Mouse (Mus musculus): Measurements from ENCODE around the gene Slc37a4. TPM values are rescaled to one million over a fixed set of nuclear protein-coding genes. Genes with fewer than 3 reads are reported as not detected.

Gene Slc37a4
- 14.7 and 17.7 TPM in 2 replicates for polyA plus RNA-seq (2015; fragmentation: Nextera tagmentation; extraction: Ambion mirVana)

DNA sequence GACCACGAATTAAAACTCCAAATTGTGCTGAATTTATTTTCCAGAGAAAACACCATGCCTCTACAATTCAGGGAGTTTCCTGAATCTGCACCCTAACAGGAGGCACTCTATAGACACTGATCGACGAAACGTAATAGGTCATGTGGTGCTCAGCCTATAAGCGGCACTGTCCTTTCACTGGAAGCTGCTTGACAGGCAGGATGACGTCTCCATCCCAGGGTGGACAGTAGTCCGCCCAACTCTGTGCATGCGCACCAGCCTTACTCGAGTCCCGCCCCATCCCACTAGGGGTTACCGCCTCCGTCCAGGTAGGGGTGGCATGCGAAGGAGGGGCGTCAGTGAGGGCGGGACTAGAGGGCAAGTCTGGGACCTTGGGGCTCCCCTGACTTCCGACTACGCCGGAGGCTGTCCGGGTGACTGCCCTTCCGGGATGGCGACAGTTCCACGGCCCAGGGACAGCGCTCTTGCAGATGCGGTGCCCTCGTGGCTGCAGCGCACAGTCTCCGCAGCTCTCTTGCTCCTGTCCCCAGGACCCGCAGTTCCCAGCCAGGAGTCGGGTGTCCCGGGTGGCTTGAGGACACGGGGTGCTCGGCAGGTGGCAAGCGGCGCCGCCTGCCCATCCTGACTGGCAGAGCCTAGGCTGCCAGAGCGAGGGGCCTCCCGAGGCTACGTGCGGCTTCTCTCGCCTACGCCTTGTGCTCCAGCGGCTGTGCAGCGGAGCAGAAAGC, at the start of gene Slc37a4:
Gene Slc37a4 (plus strand): TSS at position 169 of the 728 bp plus-strand sequence.
- Histone ChIP-seq H3K4me2 (replicated peaks; ENCODE audit: low read depth, low read length) (peak within 1 kb of the TSS; percentile 85), H3K9me3 (ENCODE audit: low read length) (no peaks in the 10 kb centered on the region), H3K27ac (ENCODE audit: low read length) (peak within 1 kb of the TSS; percentile 80), H3K27me3 (replicated peaks; ENCODE audit: insufficient read depth, low read length) (no peaks in the 10 kb centered on the region), H3K4me1 (ENCODE audit: insufficient read depth, low read depth, low read length) (0 out of 2 replicates have a peak, but pooled peaks cover 6% of the 10 kb centered on the region), H3K36me3 (ENCODE audit: insufficient read depth, low read length) (0 out of 2 replicates have a peak, but pooled peaks cover 5% of the 10 kb centered on the region), H3K4me3 (ENCODE audit: low read depth, low read length) (peak within 1 kb of the TSS; percentile 67), H3K9ac (replicated peaks; ENCODE audit: low read depth) (peak within 1 kb of the TSS; percentile 46)
- DNase-seq (ENCODE audit: low spot score) (peak; percentile 98), ATAC-seq (peak; percentile 99)
- WGBS: under 1% methylated on average over 43 of the region's 43 CpGs
- TF ChIP-seq CTCF (IDR thresholded peaks at IDR 0.05) (peak; percentile 39; the same call in 1 of the 2 replicates), EP300 (IDR thresholded peaks at IDR 0.05) (0 out of 2 replicates have a peak, but pooled peaks have one; percentile 26)

DNA sequence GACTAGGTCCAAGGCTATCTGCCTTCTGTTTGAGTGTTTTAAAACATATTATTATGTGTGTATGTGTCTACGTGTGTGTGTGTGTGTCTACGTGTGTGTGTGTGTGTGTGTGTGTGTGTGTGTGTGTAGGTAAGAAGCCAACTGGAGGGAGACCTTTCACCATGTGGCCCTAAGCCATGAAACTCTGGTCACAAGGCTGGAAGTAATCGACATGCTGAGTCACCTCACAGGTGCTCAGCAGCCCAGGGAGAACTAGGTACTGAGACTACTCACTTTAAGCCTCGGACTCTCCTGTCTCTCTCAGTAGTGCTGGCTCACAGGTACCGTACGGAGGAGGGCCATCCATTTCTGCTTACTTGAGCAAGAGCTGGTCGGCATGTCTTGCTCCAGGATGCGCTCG, 49.5 kb upstream of the Slc37a4 start:
- ATAC-seq (no peak), DNase-seq (ENCODE audit: low spot score) (no peak)
- H3K27me3 ChIP-seq (replicated peaks; ENCODE audit: insufficient read depth, low read length): no peaks in the 10 kb centered on the region
- no peak for TF ChIP-seq CTCF (IDR thresholded peaks at IDR 0.05)
- no peak for TF ChIP-seq EP300 (IDR thresholded peaks at IDR 0.05)
- WGBS: 86% methylated on average over 9 of the region's 9 CpGs
- H3K27ac ChIP-seq (ENCODE audit: low read length): no peak overlapping the region
- H3K4me2 ChIP-seq (replicated peaks; ENCODE audit: low read depth, low read length): no peak overlapping the region
- peaks cover 19% of the 10 kb centered on the region; the same call in 1 of the 2 replicates for H3K36me3 ChIP-seq (ENCODE audit: insufficient read depth, low read length)
- H3K9me3 ChIP-seq (ENCODE audit: low read length): no peaks in the 10 kb centered on the region
- H3K4me1 ChIP-seq (ENCODE audit: insufficient read depth, low read depth, low read length): peaks cover 8% of the 10 kb centered on the region; the same call in 1 of the 2 replicates
- H3K9ac ChIP-seq (replicated peaks; ENCODE audit: low read depth): no peak overlapping the region
- H3K4me3 ChIP-seq (ENCODE audit: low read depth, low read length): no peak overlapping the region

DNA sequence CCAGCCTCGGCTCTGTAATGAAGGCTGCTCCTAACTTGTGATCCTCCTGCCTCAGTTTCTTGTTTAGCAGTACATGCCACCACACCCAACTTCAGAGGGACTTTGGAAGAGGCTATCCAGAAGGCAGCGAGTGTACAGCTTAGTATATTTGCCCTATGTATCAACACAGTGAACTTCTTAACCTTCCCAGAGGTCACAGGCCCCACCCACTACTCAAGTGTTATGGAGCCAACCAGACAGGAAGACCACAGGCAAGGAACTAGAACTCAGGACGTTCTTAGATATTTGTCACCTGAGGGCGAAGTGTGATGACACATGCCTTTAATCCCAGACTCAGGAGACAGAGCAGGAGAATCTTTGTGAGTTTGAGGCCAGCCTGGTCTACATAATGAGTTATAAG, 49.0 kb upstream of the Slc37a4 start:
- Histone ChIP-seq H3K4me3 (ENCODE audit: low read depth, low read length) (no peak overlapping the region), H3K36me3 (ENCODE audit: insufficient read depth, low read length) (peaks cover 24% of the 10 kb centered on the region; the same call in 1 of the 2 replicates), H3K27ac (ENCODE audit: low read length) (no peak overlapping the region), H3K27me3 (replicated peaks; ENCODE audit: insufficient read depth, low read length) (no peaks in the 10 kb centered on the region), H3K4me2 (replicated peaks; ENCODE audit: low read depth, low read length) (no peak overlapping the region), H3K9me3 (ENCODE audit: low read length) (no peaks in the 10 kb centered on the region), H3K9ac (replicated peaks; ENCODE audit: low read depth) (no peak overlapping the region), H3K4me1 (ENCODE audit: insufficient read depth, low read depth, low read length) (peaks cover 8% of the 10 kb centered on the region; the same call in 1 of the 2 replicates)
- no peak for TF ChIP-seq CTCF (IDR thresholded peaks at IDR 0.05)
- TF ChIP-seq EP300 (IDR thresholded peaks at IDR 0.05): no peak
- 74% methylated on average over 4 of the region's 4 CpGs for WGBS
- DNase-seq (ENCODE audit: low spot score) (no peak), ATAC-seq (no peak)

DNA sequence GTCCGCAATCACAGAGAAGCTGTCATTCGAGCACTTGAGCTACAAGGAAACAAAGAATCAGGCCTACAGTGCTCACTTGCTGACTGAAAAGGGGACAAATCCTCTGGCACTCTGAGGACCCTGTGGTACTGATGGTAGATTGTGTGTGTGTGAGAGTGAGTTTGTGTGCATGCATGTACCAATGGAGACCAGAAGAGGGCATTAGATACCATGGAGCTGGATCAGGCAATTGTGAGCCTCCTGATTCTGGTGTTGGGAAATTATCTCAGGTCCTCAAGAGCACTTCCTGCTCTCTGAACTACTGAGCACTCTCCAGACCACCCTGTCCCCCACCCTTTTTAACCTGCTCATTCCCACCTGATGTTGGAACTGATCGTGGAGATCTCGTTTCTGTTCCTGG, 48.1 kb upstream of the Slc37a4 start:
- Histone ChIP-seq H3K9ac (replicated peaks; ENCODE audit: low read depth) (no peak overlapping the region), H3K27ac (ENCODE audit: low read length) (no peak overlapping the region), H3K4me1 (ENCODE audit: insufficient read depth, low read depth, low read length) (no peaks in the 10 kb centered on the region), H3K4me3 (ENCODE audit: low read depth, low read length) (no peak overlapping the region), H3K4me2 (replicated peaks; ENCODE audit: low read depth, low read length) (no peak overlapping the region), H3K9me3 (ENCODE audit: low read length) (no peaks in the 10 kb centered on the region), H3K27me3 (replicated peaks; ENCODE audit: insufficient read depth, low read length) (no peaks in the 10 kb centered on the region), H3K36me3 (ENCODE audit: insufficient read depth, low read length) (peaks cover 28% of the 10 kb centered on the region; the same call in 1 of the 2 replicates)
- DNase-seq (ENCODE audit: low spot score) (no peak), ATAC-seq (no peak)
- WGBS: 97% methylated on average over 4 of the region's 4 CpGs
- TF ChIP-seq CTCF (IDR thresholded peaks at IDR 0.05) (peak; percentile 34), EP300 (IDR thresholded peaks at IDR 0.05) (no peak)

DNA sequence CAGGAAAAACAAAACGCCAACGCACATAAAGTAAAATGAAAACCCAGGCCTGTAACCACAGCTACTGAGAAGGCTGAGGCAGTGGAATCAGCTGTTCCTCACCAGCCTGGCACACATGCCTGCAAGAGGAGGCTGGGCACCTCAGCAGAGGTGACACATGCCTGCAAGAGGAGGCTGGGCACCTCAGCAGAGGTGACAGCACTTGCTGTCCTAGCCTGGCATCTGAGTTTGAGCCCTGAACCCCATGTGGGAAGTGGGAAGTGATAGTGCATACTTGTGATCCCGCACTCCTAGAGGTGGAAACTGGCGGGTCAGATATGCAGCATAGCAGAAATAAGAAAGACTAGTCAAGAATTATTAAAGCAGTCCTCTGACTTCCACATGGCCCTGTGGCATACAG, 45.3 kb upstream of the Slc37a4 start:
- Histone ChIP-seq H3K27me3 (replicated peaks; ENCODE audit: insufficient read depth, low read length) (no peaks in the 10 kb centered on the region), H3K4me3 (ENCODE audit: low read depth, low read length) (no peak overlapping the region), H3K4me2 (replicated peaks; ENCODE audit: low read depth, low read length) (no peak overlapping the region), H3K9ac (replicated peaks; ENCODE audit: low read depth) (no peak overlapping the region), H3K36me3 (ENCODE audit: insufficient read depth, low read length) (peaks cover 51% of the 10 kb centered on the region; the same call in 1 of the 2 replicates), H3K4me1 (ENCODE audit: insufficient read depth, low read depth, low read length) (no peaks in the 10 kb centered on the region), H3K9me3 (ENCODE audit: low read length) (no peaks in the 10 kb centered on the region), H3K27ac (ENCODE audit: low read length) (no peak overlapping the region)
- ATAC-seq (no peak), DNase-seq (ENCODE audit: low spot score) (no peak)
- 95% methylated on average over 4 of the region's 4 CpGs for WGBS
- TF ChIP-seq CTCF (IDR thresholded peaks at IDR 0.05) (no peak), EP300 (IDR thresholded peaks at IDR 0.05) (no peak)

DNA sequence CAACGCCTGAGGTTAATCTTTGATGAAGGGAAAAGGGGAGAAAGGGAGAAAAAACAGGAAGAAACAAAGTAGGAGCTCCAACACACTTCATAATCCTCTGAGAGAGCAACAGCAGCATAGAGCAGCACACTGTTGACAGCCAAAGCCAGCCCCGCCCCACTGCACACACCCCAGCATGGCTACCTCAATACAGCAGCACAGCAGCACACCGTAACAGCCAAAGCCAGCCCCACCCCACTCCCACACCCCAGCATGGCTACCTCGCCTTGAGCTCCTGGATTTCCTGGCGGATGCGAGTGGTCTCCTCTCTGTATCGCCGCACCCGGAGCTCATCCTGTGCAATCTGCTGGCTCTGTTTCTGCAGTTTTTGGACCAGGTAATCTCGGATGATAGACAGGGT, 44.3 kb upstream of the Slc37a4 start:
- ATAC-seq: no peak
- 95% methylated on average over 10 of the region's 10 CpGs for WGBS
- no peak for TF ChIP-seq EP300 (IDR thresholded peaks at IDR 0.05)
- no peak for TF ChIP-seq CTCF (IDR thresholded peaks at IDR 0.05)

More for the DNA sequence above, 44.3 kb upstream of the Slc37a4 start:
- Histone ChIP-seq H3K36me3 (ENCODE audit: insufficient read depth, low read length) (peaks cover 53% of the 10 kb centered on the region; the same call in 1 of the 2 replicates), H3K4me3 (ENCODE audit: low read depth, low read length) (no peak overlapping the region), H3K4me1 (ENCODE audit: insufficient read depth, low read depth, low read length) (no peaks in the 10 kb centered on the region), H3K9ac (replicated peaks; ENCODE audit: low read depth) (no peak overlapping the region), H3K9me3 (ENCODE audit: low read length) (no peaks in the 10 kb centered on the region), H3K4me2 (replicated peaks; ENCODE audit: low read depth, low read length) (no peak overlapping the region), H3K27ac (ENCODE audit: low read length) (no peak overlapping the region), H3K27me3 (replicated peaks; ENCODE audit: insufficient read depth, low read length) (no peaks in the 10 kb centered on the region)
- DNase-seq (ENCODE audit: low spot score): no peak
